In the genomic region with DNA sequence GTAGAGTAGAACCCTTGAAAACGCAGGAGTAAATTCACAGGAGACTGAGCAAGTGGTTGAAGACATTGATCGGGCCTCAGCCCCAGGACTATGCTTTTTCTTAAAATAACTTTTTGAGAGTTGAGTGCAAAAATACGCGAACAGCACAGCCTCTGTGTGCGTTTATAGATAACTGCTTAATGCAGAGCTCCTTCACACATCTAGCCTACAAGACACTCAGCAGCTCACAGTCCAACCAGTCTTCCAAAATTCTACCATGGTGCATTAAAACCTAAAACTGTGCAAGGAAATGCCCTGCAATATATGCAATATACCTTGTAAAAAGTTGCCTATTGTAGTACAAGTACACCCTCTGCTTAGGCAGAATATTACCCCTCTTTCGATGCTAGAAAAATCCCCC, we compare ENCODE assay signal across 9 mouse cellular contexts. TPM values are rescaled to one million over a fixed set of nuclear protein-coding genes. Genes with fewer than 3 reads are reported as not detected.
DNase-seq lines count a peak whose midpoint lies in the region; ATAC-seq and TF ChIP-seq lines count a peak whose summit lies in the region.
"Had no signal": no experiment of that assay in that cellular context is flagged by ENCODE, and none has a peak within 500 bp of the region (broad histone marks: within the 10 kb centered on the region; RNA-seq: fewer than 3 reads in every experiment).

No protein-coding gene starts in this region.

- H3K9me3 ChIP-seq in heart, embryonic 10.5 days = no peaks in the 10 kb centered on the region
- H3K9me3 ChIP-seq in forebrain, embryonic 15.5 days = no peaks in the 10 kb centered on the region
- H3K9me3 ChIP-seq in liver, postnatal 0 days (ENCODE audit: low read length) = no peaks in the 10 kb centered on the region

- peaks cover 40% of the 10 kb centered on the region for H3K27me3 ChIP-seq in heart, embryonic 10.5 days (ENCODE audit: insufficient read depth, poor library complexity, severe bottlenecking)
- peaks cover 12% of the 10 kb centered on the region; the same call in 1 of the 2 replicates for H3K27me3 ChIP-seq in forebrain, embryonic 15.5 days
- peaks cover 40% of the 10 kb centered on the region for H3K27me3 ChIP-seq in liver, postnatal 0 days (ENCODE audit: insufficient read depth, low read length)

- no peak for TF ChIP-seq CTCF in liver, postnatal 0 days (IDR thresholded peaks at IDR 0.05; ENCODE audit: low read depth)

- no peak for ATAC-seq in forebrain, embryonic 15.5 days (replicated peaks)
- no peak for ATAC-seq in liver, postnatal 0 days

- peak overlapping the region; percentile 37 for H3K4me3 ChIP-seq in heart, embryonic 10.5 days
- H3K4me3 ChIP-seq in forebrain, embryonic 15.5 days = no peak overlapping the region
- H3K4me3 ChIP-seq in liver, postnatal 0 days (ENCODE audit: low read depth, low read length) = 0 out of 2 replicates have a peak overlapping the region, but pooled peaks have one; percentile 9

- no peak for TF ChIP-seq EP300 in liver, postnatal 0 days (IDR thresholded peaks at IDR 0.05; ENCODE audit: low read depth)

- no peak overlapping the region for H3K9ac ChIP-seq in forebrain, embryonic 15.5 days (replicated peaks)
- H3K9ac ChIP-seq in liver, postnatal 0 days (replicated peaks) = no peak overlapping the region; the same call in 1 of the 2 replicates

- H3K27ac ChIP-seq in heart, embryonic 10.5 days = peak overlapping the region; percentile 85
- no peak overlapping the region for H3K27ac ChIP-seq in forebrain, embryonic 15.5 days (replicated peaks)
- H3K27ac ChIP-seq in liver, postnatal 0 days (ENCODE audit: low read depth) = peak overlapping the region; percentile 61

- 0 out of 2 replicates have a peak overlapping the region, but pooled peaks have one; percentile 98 for H3K4me2 ChIP-seq in forebrain, embryonic 15.5 days (replicated peaks)
- peak overlapping the region; percentile 92 for H3K4me2 ChIP-seq in liver, postnatal 0 days (ENCODE audit: low read depth, low read length)

- no peak for DNase-seq in heart, embryonic 10.5 days (ENCODE audit: low spot score)
- DNase-seq in heart, postnatal 36 days = no peak
- DNase-seq in A20 (ENCODE audit: low read depth, low spot score) = peak; percentile 71
- no peak for DNase-seq in liver, postnatal 0 days
- DNase-seq in ovary, postnatal 36 days (ENCODE audit: low spot score) = no peak
- DNase-seq in spleen, postnatal 4 days (ENCODE audit: low spot score in 2 of 2) = no peak
- DNase-seq in ovary, adult 18-20 months (ENCODE audit: low spot score) = no peak
- DNase-seq: cerebellum, adult 9-10 months had no signal

- peaks cover 48% of the 10 kb centered on the region for H3K4me1 ChIP-seq in heart, embryonic 10.5 days
- peaks cover 31% of the 10 kb centered on the region for H3K4me1 ChIP-seq in forebrain, embryonic 15.5 days
- peaks cover 34% of the 10 kb centered on the region for H3K4me1 ChIP-seq in liver, postnatal 0 days (ENCODE audit: insufficient read depth)

- H3K36me3 ChIP-seq in heart, embryonic 10.5 days = peaks cover 7% of the 10 kb centered on the region; the same call in 1 of the 2 replicates
- H3K36me3 ChIP-seq in forebrain, embryonic 15.5 days = no peaks in the 10 kb centered on the region
- peaks cover 3% of the 10 kb centered on the region; the same call in 1 of the 2 replicates for H3K36me3 ChIP-seq in liver, postnatal 0 days (replicated peaks; ENCODE audit: insufficient read depth, low read length)

- 5% methylated on average over 6 of the region's 6 CpGs for WGBS in heart, embryonic 10.5 days
- 19% methylated on average over 6 of the region's 6 CpGs for WGBS in forebrain, embryonic 15.5 days
- 10% methylated on average over 6 of the region's 6 CpGs for WGBS in liver, postnatal 0 days (ENCODE audit: insufficient replicate concordance)

- intact Hi-C loops in heart, postnatal 36 days (cut with DNase I) = loop anchor here (1.0 to 2.0 kb wide), 4 partner anchors 27 to 78 kb away; no protein-coding TSS in a partner anchor

RNA-seq across cellular contexts. Expression of gene Itpkb, which starts 0.6 kb away (rescaled TPM):
- 4.0 and 4.6 TPM in 2 replicates for polyA plus RNA-seq in heart, embryonic 10.5 days (2016; fragmentation: Nextera tagmentation; extraction: Ambion mirVana)
- 10 to 100 TPM; 55.1 to 60.7 TPM for total RNA-seq in heart, postnatal 36 days (2021)
- polyA plus RNA-seq in forebrain, embryonic 15.5 days (2015; fragmentation: Nextera tagmentation; extraction: Ambion mirVana) = 2.3 and 2.4 TPM in 2 replicates
- polyA plus RNA-seq in liver, postnatal 0 days (2015; fragmentation: Nextera tagmentation; extraction: Ambion mirVana) = 1.3 and 1.4 TPM in 2 replicates
